Mouse (Mus musculus) urinary bladder, postnatal 25 days (tissue): ENCODE results near the gene Cul7.

Source experiments
- DNase-seq: peaks from one replicate; pipeline ENCODE4 v3.0.0; 2022; ENCODE audit warnings: low spot score

Gene Cul7

GRCm38 (mm10) chr17:46628791-46629684 is 21.1 kb upstream of the Cul7 start, which contains the start of gene Ptk7:
Gene Ptk7, minus strand, starts transcription at chr17:46629504.
- DNase-seq: peak; percentile 65

- no peak for DNase-seq
Observed at GRCm38 (mm10) chr17:46629685-46630441, 20.3 kb upstream of the Cul7 start.

GRCm38 (mm10) chr17:46636831-46637523 is 13.2 kb upstream of the Cul7 start:
- peak; percentile 46 for DNase-seq

- DNase-seq: no peak
Observed at GRCm38 (mm10) chr17:46639929-46640328, 10.2 kb upstream of the Cul7 start.

GRCm38 (mm10) chr17:46642060-46642459 is 8.1 kb upstream of the Cul7 start:
- no peak for DNase-seq

GRCm38 (mm10) chr17:46644152-46644805 is 5.9 kb upstream of the Cul7 start:
- no peak for DNase-seq

- peak; percentile 54 for DNase-seq
Observed at GRCm38 (mm10) chr17:46644916-46645475, 5.1 kb upstream of the Cul7 start.

- DNase-seq: peak; percentile 98
Observed at GRCm38 (mm10) chr17:46645561-46646321, 4.4 kb upstream of the Cul7 start, which contains the start of the genes Klc4 and Mrpl2. Gene Klc4, minus strand, starts transcription at chr17:46646022. Gene Mrpl2, plus strand, starts transcription at chr17:46646229.

- no peak for DNase-seq
Observed at GRCm38 (mm10) chr17:46646322-46646662, 3.8 kb upstream of the Cul7 start.

GRCm38 (mm10) chr17:46647279-46647678 is 2.9 kb upstream of the Cul7 start:
- DNase-seq: no peak

- no peak for DNase-seq
Observed at GRCm38 (mm10) chr17:46648436-46648835, 1.7 kb upstream of the Cul7 start.

GRCm38 (mm10) chr17:46649811-46650210 is 326 bp upstream of the Cul7 start:
- DNase-seq: no peak

GRCm38 (mm10) chr17:46651292-46651691 is 1.2 kb downstream of the Cul7 start:
- DNase-seq: no peak

GRCm38 (mm10) chr17:46651755-46652547 is 1.8 kb downstream of the Cul7 start:
- DNase-seq: no peak

GRCm38 (mm10) chr17:46656054-46656453 is 5.9 kb downstream of the Cul7 start:
- DNase-seq: no peak

GRCm38 (mm10) chr17:46661351-46661750 is 11.2 kb downstream of the Cul7 start:
- no peak for DNase-seq

- DNase-seq: no peak
Observed at GRCm38 (mm10) chr17:46661981-46662380, 11.8 kb downstream of the Cul7 start.

- no peak for DNase-seq
Observed at GRCm38 (mm10) chr17:46662730-46663129, 12.6 kb downstream of the Cul7 start.

- DNase-seq: no peak
Observed at GRCm38 (mm10) chr17:46667712-46668111, 17.6 kb downstream of the Cul7 start.

GRCm38 (mm10) chr17:46669911-46670310 is 19.8 kb downstream of the Cul7 start:
- DNase-seq: no peak
